Mouse (Mus musculus): ENCODE measurements around the gene Strn3.
A peak's percentile ranks its signal among the peaks of the same experiment; 100 is the strongest.
"Not testable (repeated sequence)": the region's sequence is repeated elsewhere in the genome, so short reads cannot be mapped to it uniquely, and the experiment has no call there.

The Strn3 gene

GRCm38 (mm10) chr12:51693419-51693818 lies 1.7 kb upstream of the Strn3 start:
- DNase-seq (ENCODE audit: low read depth, low spot score): no peak

GRCm38 (mm10) chr12:51692870-51693269 lies 1.2 kb upstream of the Strn3 start:
- DNase-seq (ENCODE audit: low read depth, low spot score): not testable (repeated sequence)

- peak; percentile 43 for DNase-seq (ENCODE audit: low read depth, low spot score)
Observed at GRCm38 (mm10) chr12:51690893-51691844, 528 bp downstream of the Strn3 start, which contains the start of gene Ap4s1. Gene Ap4s1 (plus strand): TSS chr12:51691033.

GRCm38 (mm10) chr12:51688546-51688945 lies 3.2 kb downstream of the Strn3 start:
- DNase-seq (ENCODE audit: low read depth, low spot score): no peak

GRCm38 (mm10) chr12:51678844-51679243 lies 12.9 kb downstream of the Strn3 start:
- DNase-seq (ENCODE audit: low read depth, low spot score): no peak

- no peak for DNase-seq (ENCODE audit: low read depth, low spot score)
Observed at GRCm38 (mm10) chr12:51676442-51676841, 15.3 kb downstream of the Strn3 start.

GRCm38 (mm10) chr12:51673270-51673669 lies 18.4 kb downstream of the Strn3 start:
- DNase-seq (ENCODE audit: low read depth, low spot score): no peak

GRCm38 (mm10) chr12:51671231-51671891 lies 20.3 kb downstream of the Strn3 start:
- DNase-seq (ENCODE audit: low read depth, low spot score): no peak

GRCm38 (mm10) chr12:51666708-51667430 lies 24.8 kb downstream of the Strn3 start:
- no peak for DNase-seq (ENCODE audit: low read depth, low spot score)

GRCm38 (mm10) chr12:51663908-51664307 lies 27.8 kb downstream of the Strn3 start:
- DNase-seq (ENCODE audit: low read depth, low spot score): no peak

- DNase-seq (ENCODE audit: low read depth, low spot score): no peak
Observed at GRCm38 (mm10) chr12:51663011-51663410, 28.7 kb downstream of the Strn3 start.

GRCm38 (mm10) chr12:51655944-51656465 lies 35.7 kb downstream of the Strn3 start:
- DNase-seq (ENCODE audit: low read depth, low spot score): no peak

GRCm38 (mm10) chr12:51649401-51649800 lies 42.3 kb downstream of the Strn3 start:
- not testable (repeated sequence) for DNase-seq (ENCODE audit: low read depth, low spot score)

GRCm38 (mm10) chr12:51641871-51642270 lies 49.8 kb downstream of the Strn3 start:
- DNase-seq (ENCODE audit: low read depth, low spot score): no peak

- no peak for DNase-seq (ENCODE audit: low read depth, low spot score)
Observed at GRCm38 (mm10) chr12:51636689-51637470, 54.8 kb downstream of the Strn3 start.

GRCm38 (mm10) chr12:51636260-51636659 lies 55.4 kb downstream of the Strn3 start:
- no peak for DNase-seq (ENCODE audit: low read depth, low spot score)

GRCm38 (mm10) chr12:51633481-51633880 lies 58.2 kb downstream of the Strn3 start:
- DNase-seq (ENCODE audit: low read depth, low spot score): no peak

GRCm38 (mm10) chr12:51623366-51623694 lies 68.4 kb downstream of the Strn3 start:
- DNase-seq (ENCODE audit: low read depth, low spot score): no peak

- DNase-seq (ENCODE audit: low read depth, low spot score): peak; percentile 9
Observed at GRCm38 (mm10) chr12:51622670-51623365, 68.9 kb downstream of the Strn3 start.

- no peak for DNase-seq (ENCODE audit: low read depth, low spot score)
Observed at GRCm38 (mm10) chr12:51621161-51621560, 70.5 kb downstream of the Strn3 start.

Measured in retina, postnatal 7 days (tissue).